Mouse (Mus musculus): ENCODE measurements at regions not wholly inside any gene's neighbourhood (a gene's known extent, or its start where the extent isn't known, plus 50 kb on each side); places are given as distances from the start of the nearest gene placed in this dataset.

DNA sequence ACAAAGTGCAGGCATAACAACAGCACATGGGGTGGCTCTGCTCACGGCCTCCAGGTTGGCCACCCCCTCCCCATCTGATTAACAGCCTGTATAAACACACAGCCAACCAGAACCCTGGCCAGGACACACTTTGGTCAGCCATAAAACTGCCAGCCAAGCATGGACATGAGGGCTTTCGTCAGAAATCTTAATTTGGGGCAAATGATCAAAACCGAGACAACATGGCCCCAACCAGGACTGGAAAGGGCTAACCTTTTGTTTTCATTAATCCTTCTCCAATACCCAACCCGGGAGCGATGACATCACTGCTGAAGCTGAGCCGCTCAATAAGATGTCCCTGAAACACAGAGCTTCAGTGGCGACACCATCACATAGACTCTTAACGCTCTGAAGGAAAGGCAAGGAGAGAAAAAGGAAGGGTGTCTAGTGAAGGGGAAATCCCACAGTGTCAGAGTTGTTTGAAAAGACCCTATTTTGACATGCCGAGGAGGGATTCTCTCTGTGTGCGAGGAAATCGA lies 351.9 kb upstream of the Npvf start:
- Histone ChIP-seq H3K79me2 (replicated peaks; ENCODE audit: control insufficient read depth, extremely low read depth, insufficient read depth, poor library complexity, severe bottlenecking) (no peaks in the 10 kb centered on the region), H3K4me1 (ENCODE audit: control insufficient read depth in 1 of 2, insufficient read depth in 2 of 2) (peaks cover 0 to 56% of the 10 kb centered on the region in 2 experiments; a peak in 3 of 4 replicates), H3K9me3 (replicated peaks; ENCODE audit: low read length) (no peaks in the 10 kb centered on the region), H3K36me3 (replicated peaks in 1 of 2; ENCODE audit: control insufficient read depth in 1 of 2, insufficient read depth in 1 of 2, low read length in 1 of 2) (no peaks in the 10 kb centered on the region), H3K27me3 (replicated peaks) (no peaks in the 10 kb centered on the region), H3K27ac (ENCODE audit: insufficient read depth, low read depth) (no peak overlapping the region), H3K4me3 (replicated peaks in 1 of 3; ENCODE audit: low read depth in 2 of 3, low read length in 2 of 3, poor library complexity in 1 of 3) (peak overlapping the region in 1 of 3 experiments; percentile 15), H3K9ac (ENCODE audit: insufficient read depth, low read depth) (no peak overlapping the region), H3K4me2 (ENCODE audit: insufficient read depth, low read depth, poor library complexity, severe bottlenecking) (peak overlapping the region; percentile 48; the same call in 1 of the 2 replicates)
- in situ Hi-C loops (cut with MboI; ENCODE audit: low pct_ligation_motif_present, low pct_unique_long_range_greater_than_20kb, low sequenced_read_pairs) (no loop called here), dilution Hi-C loops (cut with MboI; ENCODE audit: extremely low pct_ligation_motif_present, extremely low pct_unique_long_range_greater_than_20kb, low sequenced_read_pairs) (no loop called here)
- DNase-seq (ENCODE audit: extremely low read depth), result peak; percentile 76
- TF ChIP-seq RCOR1 (conservative IDR thresholded peaks at IDR 0.05; ENCODE audit: low read depth, low read length), result no peak
- TF ChIP-seq MEF2A (IDR thresholded peaks at IDR 0.05; ENCODE audit: borderline replicate concordance, low read depth, low read length), result 0 out of 2 replicates have a peak, but pooled peaks have one; percentile 19
- peak; percentile 55 for TF ChIP-seq IRF4 (IDR thresholded peaks at IDR 0.05; ENCODE audit: low read depth, low read length)
- no peak; the same call in 1 of the 2 replicates for TF ChIP-seq HCFC1 (IDR thresholded peaks at IDR 0.05; ENCODE audit: low read depth, low read length)

DNA sequence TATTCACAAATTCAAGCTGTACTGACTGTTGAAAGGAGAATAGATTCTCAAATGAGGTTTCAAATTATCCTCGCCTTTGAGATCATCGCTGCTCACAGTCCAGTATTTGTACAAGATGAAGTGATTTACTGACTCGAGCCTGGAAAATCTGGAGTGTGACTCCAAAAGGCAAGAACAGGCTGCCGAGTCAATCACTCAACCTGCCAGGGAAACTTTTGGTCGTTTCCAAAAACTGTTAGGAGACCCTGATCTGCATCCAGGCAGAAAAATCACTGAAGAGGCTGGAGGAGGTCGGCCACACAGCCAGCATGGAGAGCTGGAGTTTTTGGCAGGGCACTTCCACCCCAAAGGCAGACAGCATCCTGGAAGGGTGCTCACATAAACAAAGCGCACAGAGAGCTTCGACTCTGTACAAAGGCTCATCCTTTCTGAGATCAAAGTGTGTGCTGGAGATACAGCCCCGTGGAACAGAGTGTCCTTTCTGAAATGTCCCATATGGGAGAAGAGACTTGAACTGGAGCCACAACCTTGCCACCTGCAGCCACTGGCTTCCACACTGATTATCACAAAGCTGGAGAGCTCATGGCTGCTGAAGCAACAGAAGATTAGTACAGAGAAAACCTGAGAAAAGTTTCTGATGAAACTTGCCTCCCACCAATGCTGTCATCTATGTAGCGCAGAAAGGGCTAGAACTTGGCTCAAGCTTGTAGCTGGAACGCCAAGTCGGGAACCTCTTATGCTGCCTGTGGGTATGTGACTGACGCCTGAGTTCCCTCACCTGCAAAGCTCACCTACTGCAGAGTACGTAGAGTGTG lies 355.5 kb upstream of the Npvf start:
- no peak overlapping the region for H3K9ac ChIP-seq (ENCODE audit: insufficient read depth, low read depth)
- dilution Hi-C loops (cut with MboI; ENCODE audit: extremely low pct_ligation_motif_present, extremely low pct_unique_long_range_greater_than_20kb, low sequenced_read_pairs), result no loop called here
- no peak for TF ChIP-seq MAZ (IDR thresholded peaks at IDR 0.05; ENCODE audit: low read depth, low read length)
- TF ChIP-seq IRF4 (IDR thresholded peaks at IDR 0.05; ENCODE audit: low read depth, low read length), result no peak
- TF ChIP-seq NRF1 (IDR thresholded peaks at IDR 0.05; ENCODE audit: low read depth, low read length), result no peak
- no peak for TF ChIP-seq ELF1 (IDR thresholded peaks at IDR 0.05; ENCODE audit: low read depth, low read length)
- TF ChIP-seq RCOR1 (conservative IDR thresholded peaks at IDR 0.05; ENCODE audit: low read depth, low read length), result no peak
- TF ChIP-seq CTCF (conservative IDR thresholded peaks at IDR 0.05 in 1 of 2, IDR thresholded peaks at IDR 0.05 in 1 of 2; ENCODE audit: low read depth in 2 of 2, low read length in 2 of 2), result no peak
- TF ChIP-seq MYC (IDR thresholded peaks at IDR 0.05; ENCODE audit: low read depth, low read length), result no peak
- no peak for TF ChIP-seq TCF12 (IDR thresholded peaks at IDR 0.05; ENCODE audit: low read depth, low read length)
- no peak for TF ChIP-seq ZKSCAN1 (IDR thresholded peaks at IDR 0.05; ENCODE audit: borderline replicate concordance, low read depth, low read length)
- DNase-seq (ENCODE audit: extremely low read depth), result no peak
- peaks cover 2% of the 10 kb centered on the region for H3K27me3 ChIP-seq (replicated peaks)
- no peak overlapping the region for H3K27ac ChIP-seq (ENCODE audit: insufficient read depth, low read depth)
- H3K4me3 ChIP-seq (replicated peaks in 1 of 3; ENCODE audit: low read depth in 2 of 3, low read length in 2 of 3, poor library complexity in 1 of 3), result no peak overlapping the region
- H3K4me1 ChIP-seq (ENCODE audit: control insufficient read depth in 1 of 2, insufficient read depth in 2 of 2), result peaks cover 0 to 29% of the 10 kb centered on the region in 2 experiments; a peak in 3 of 4 replicates
- in situ Hi-C loops (cut with MboI; ENCODE audit: low pct_ligation_motif_present, low pct_unique_long_range_greater_than_20kb, low sequenced_read_pairs), result no loop called here
- H3K36me3 ChIP-seq (replicated peaks in 1 of 2; ENCODE audit: control insufficient read depth in 1 of 2, insufficient read depth in 1 of 2, low read length in 1 of 2), result no peaks in the 10 kb centered on the region
- H3K79me2 ChIP-seq (replicated peaks; ENCODE audit: control insufficient read depth, extremely low read depth, insufficient read depth, poor library complexity, severe bottlenecking), result no peaks in the 10 kb centered on the region
- H3K4me2 ChIP-seq (ENCODE audit: insufficient read depth, low read depth, poor library complexity, severe bottlenecking), result no peak overlapping the region
- no peaks in the 10 kb centered on the region for H3K9me3 ChIP-seq (replicated peaks; ENCODE audit: low read length)
